Mouse (Mus musculus) stomach, postnatal 0 days (tissue): Measurements from ENCODE around the gene Mcm7. TPM values are rescaled to one million over a fixed set of nuclear protein-coding genes. Genes with fewer than 3 reads are reported as not detected.

Experiments
- ATAC-seq: fragments of 200-750 bp; cut with Nextera tagmentation; 2 replicates; pipeline ENCODE4 v1.8.0; 2017; ENCODE audit not compliant: low FRiP score, low TSS enrichment
- DNase-seq: peaks from one replicate; pipeline ENCODE4 v3.0.0-alpha.2; 2016; ENCODE audit warnings: low spot score
- H3K27ac ChIP-seq: fragments of 300-500 bp; sonication (generic); replicated peaks from 2 replicates; pipeline ENCODE4 v1.5.1; 2014; ENCODE audit warnings: mild to moderate bottlenecking, control low read depth
- H3K27me3 ChIP-seq: fragments of 300-500 bp; sonication (generic); 2 replicates; pipeline ENCODE4 v1.6.1; 2014; ENCODE audit warnings: low read length; ENCODE audit not compliant: control insufficient read depth, insufficient read depth
- H3K36me3 ChIP-seq: fragments of 300-500 bp; sonication (generic); 2 replicates; pipeline ENCODE4 v1.6.1; 2014; ENCODE audit warnings: low read length, mixed read lengths; ENCODE audit not compliant: control insufficient read depth, insufficient read depth
- H3K4me1 ChIP-seq: fragments of 300-500 bp; sonication (generic); replicated peaks from 2 replicates; pipeline ENCODE4 v1.6.1; 2014; ENCODE audit warnings: antibody characterized with exemption; ENCODE audit not compliant: control insufficient read depth, insufficient read depth
- H3K4me2 ChIP-seq: fragments of 300-500 bp; sonication (generic); replicated peaks from 2 replicates; pipeline ENCODE4 v1.6.1; 2014; ENCODE audit warnings: low read depth, mild to moderate bottlenecking, control low read depth, moderate library complexity
- H3K4me3 ChIP-seq: fragments of 300-500 bp; sonication (generic); 2 replicates; pipeline ENCODE4 v1.5.1; 2014; ENCODE audit warnings: low read depth, low read length, control low read depth
- H3K9ac ChIP-seq: fragments of 300-500 bp; sonication (generic); 2 replicates; pipeline ENCODE4 v1.6.1; 2014; ENCODE audit warnings: mild to moderate bottlenecking, low read length, control low read depth, mixed read lengths
- H3K9me3 ChIP-seq: fragments of 300-500 bp; sonication (generic); 2 replicates; pipeline ENCODE4 v1.6.1; 2016; ENCODE audit warnings: low read length; ENCODE audit not compliant: control insufficient read depth
- CTCF ChIP-seq: IDR thresholded peaks from 2 replicates; pipeline ENCODE4 v1.5.1; 2016; ENCODE audit warnings: antibody characterized with exemption, low read depth, mild to moderate bottlenecking, moderate library complexity
- EP300 ChIP-seq: optimal IDR thresholded peaks from 2 replicates; pipeline ENCODE3; 2016; ENCODE audit warnings: antibody characterized with exemption
- WGBS: fragments of 180-500 bp; shearing (Covaris S2); extraction: QIAGEN DNeasy Blood & Tissue Kit; methylation state at CpG from one replicate; pipeline ENCODE4 v1.1.7; 2014; 5-methylcytosine and 5-hydroxymethylcytosine counted together
- polyA plus RNA-seq: library from polyadenylated mRNA; unstranded; fragments of >200 nt; fragmentation: Nextera tagmentation; extraction: Ambion mirVana; gene quantifications from 2 replicates; pipeline ENCODE4 v1.2.1, GENCODE M21; 2015

The Mcm7 gene
- polyA plus RNA-seq, 1 experiment from 2014 or later, result 43.6 TPM

GRCm38 (mm10) chr5:138160842-138161665 is 11.2 kb downstream of the Mcm7 start, which contains the start of gene Cops6:
Gene Cops6 (plus strand): TSS chr5:138161071.
- Histone ChIP-seq H3K4me2 (peak within 1 kb of the TSS; percentile 67), H3K36me3 (peaks cover 21% of the 10 kb centered on the region), H3K4me1 (0 out of 2 replicates have a peak, but pooled peaks cover 3% of the 10 kb centered on the region), H3K9ac (peak within 1 kb of the TSS; percentile 57), H3K4me3 (peak within 1 kb of the TSS; percentile 49), H3K27me3 (no peaks in the 10 kb centered on the region), H3K9me3 (no peaks in the 10 kb centered on the region), H3K27ac (peak within 1 kb of the TSS; percentile 30)
- TF ChIP-seq CTCF (peak; percentile 29), EP300 (no peak)
- peak; percentile 96 for ATAC-seq
- under 1% methylated on average over 40 of the region's 42 CpGs for WGBS
- peak; percentile 96 for DNase-seq

GRCm38 (mm10) chr5:138160224-138160762 is 11.9 kb downstream of the Mcm7 start:
- no peak for ATAC-seq
- Histone ChIP-seq H3K4me3 (peak overlapping the region; percentile 49), H3K27me3 (no peaks in the 10 kb centered on the region), H3K27ac (0 out of 2 replicates have a peak overlapping the region, but pooled peaks have one; percentile 30), H3K4me2 (peak overlapping the region; percentile 67), H3K36me3 (peaks cover 17% of the 10 kb centered on the region; the same call in 1 of the 2 replicates), H3K9me3 (no peaks in the 10 kb centered on the region), H3K4me1 (0 out of 2 replicates have a peak, but pooled peaks cover 3% of the 10 kb centered on the region), H3K9ac (no peak overlapping the region; the same call in 1 of the 2 replicates)
- DNase-seq, result no peak
- WGBS, result 63% methylated on average over 7 of the region's 7 CpGs
- TF ChIP-seq EP300 (no peak), CTCF (no peak)

GRCm38 (mm10) chr5:138155443-138155976 is 16.7 kb downstream of the Mcm7 start, which contains the start of gene Zfp113:
Gene Zfp113 (minus strand): TSS chr5:138155744.
- WGBS, result under 1% methylated on average over 31 of the region's 31 CpGs
- TF ChIP-seq CTCF (peak; percentile 96), EP300 (no peak)
- ATAC-seq, result peak; percentile 98

GRCm38 (mm10) chr5:138154390-138154789 is 17.8 kb downstream of the Mcm7 start:
- peak overlapping the region; percentile 89; the same call in 1 of the 2 replicates for H3K9ac ChIP-seq
- H3K4me2 ChIP-seq, result peak overlapping the region; percentile 64
- no peaks in the 10 kb centered on the region for H3K27me3 ChIP-seq
- no peak overlapping the region for H3K27ac ChIP-seq
- peaks cover 11% of the 10 kb centered on the region for H3K36me3 ChIP-seq
- TF ChIP-seq EP300, result no peak
- no peak for TF ChIP-seq CTCF
- WGBS, result 59% methylated on average over 3 of the region's 3 CpGs
- H3K4me1 ChIP-seq, result no peaks in the 10 kb centered on the region
- ATAC-seq (no peak), DNase-seq (no peak)
- H3K4me3 ChIP-seq, result peak overlapping the region; percentile 71; the same call in 1 of the 2 replicates
- H3K9me3 ChIP-seq, result no peaks in the 10 kb centered on the region

More at GRCm38 (mm10) chr5:138155443-138155976, 16.7 kb downstream of the Mcm7 start, which contains the start of gene Zfp113:
- peak within 1 kb of the TSS; percentile 93 for H3K27ac ChIP-seq
- H3K4me3 ChIP-seq, result peak within 1 kb of the TSS; percentile 71
- no peaks in the 10 kb centered on the region for H3K9me3 ChIP-seq
- H3K4me1 ChIP-seq, result no peaks in the 10 kb centered on the region
- no peaks in the 10 kb centered on the region for H3K27me3 ChIP-seq
- peak; percentile 91 for DNase-seq
- H3K4me2 ChIP-seq, result peak within 1 kb of the TSS; percentile 64
- peak within 1 kb of the TSS; percentile 89 for H3K9ac ChIP-seq
- H3K36me3 ChIP-seq, result peaks cover 8% of the 10 kb centered on the region

GRCm38 (mm10) chr5:138138585-138138984 is 33.6 kb downstream of the Mcm7 start:
- no peak for DNase-seq
- ATAC-seq, result no peak
- no peaks in the 10 kb centered on the region for H3K4me1 ChIP-seq
- H3K4me2 ChIP-seq, result no peak overlapping the region
- no peak overlapping the region for H3K9ac ChIP-seq
- H3K27ac ChIP-seq, result no peak overlapping the region
- no peaks in the 10 kb centered on the region for H3K27me3 ChIP-seq
- 62% methylated on average over 4 of the region's 4 CpGs for WGBS
- no peaks in the 10 kb centered on the region for H3K9me3 ChIP-seq
- H3K36me3 ChIP-seq, result peaks cover 12% of the 10 kb centered on the region; the same call in 1 of the 2 replicates
- TF ChIP-seq EP300, result no peak
- no peak for TF ChIP-seq CTCF
- H3K4me3 ChIP-seq, result no peak overlapping the region
